Mouse (Mus musculus) MEL (cell line): ENCODE results near the gene Cfdp1. TPM values are rescaled to one million over a fixed set of nuclear protein-coding genes. Genes with fewer than 3 reads are reported as not detected.

Experiments
- DNase-seq: peaks from one replicate; pipeline ENCODE4 v3.0.0; 2011; ENCODE audit warnings: low read depth, low spot score
- H3K27ac ChIP-seq: 2 replicates; pipeline ENCODE4 v1.5.1; 2012; ENCODE audit warnings: low read depth, mild to moderate bottlenecking, control low read depth, low read length, moderate library complexity; ENCODE audit not compliant: control insufficient read depth
- H3K27me3 ChIP-seq, 2 experiments: fragments of 150-350 bp in 1 of 2; sonication (generic) in 1 of 2; 2 replicates each; pipeline ENCODE4 v1.6.1; 2012; ENCODE audit warnings: low read length in 2 of 2, mild to moderate bottlenecking in 2 of 2, improper control_type of control experiment in 1 of 2, moderate library complexity in 1 of 2; ENCODE audit not compliant: insufficient read depth in 2 of 2, control insufficient read depth in 1 of 2
- H3K36me3 ChIP-seq, 2 experiments: 2 replicates each; pipeline ENCODE4 v1.6.1; 2012 to 2014; ENCODE audit warnings: low read length in 2 of 2, improper control_type of control experiment in 1 of 2, inconsistent platforms in 1 of 2, mild to moderate bottlenecking in 1 of 2; ENCODE audit not compliant: insufficient read depth in 2 of 2, control insufficient read depth in 1 of 2
- H3K4me1 ChIP-seq, 2 experiments: fragments of 150-350 bp in 1 of 2; sonication (generic) in 1 of 2; 2 replicates each; pipeline ENCODE4 v1.6.1; 2012; ENCODE audit warnings: low read length in 2 of 2, improper control_type of control experiment in 1 of 2, mild to moderate bottlenecking in 1 of 2; ENCODE audit not compliant: insufficient read depth in 2 of 2, control insufficient read depth in 1 of 2
- H3K4me3 ChIP-seq, 2 experiments: fragments of 150-350 bp in 1 of 2; sonication (generic) in 1 of 2; 2 replicates each; pipeline ENCODE4 v1.5.1; 2012; ENCODE audit warnings: low read depth in 2 of 2, low read length in 2 of 2, mild to moderate bottlenecking in 2 of 2, moderate library complexity in 2 of 2, control low read depth in 1 of 2, improper control_type of control experiment in 1 of 2; ENCODE audit not compliant: control insufficient read depth in 1 of 2, insufficient read depth in 1 of 2
- H3K79me2 ChIP-seq: 2 replicates; pipeline ENCODE4 v1.6.1; 2012; ENCODE audit warnings: mild to moderate bottlenecking, low read length, moderate library complexity; ENCODE audit not compliant: control insufficient read depth, poor library complexity, insufficient read depth
- H3K9ac ChIP-seq: 2 replicates; pipeline ENCODE4 v1.6.1; 2012; ENCODE audit warnings: low read depth, mild to moderate bottlenecking, control low read depth, low read length, moderate library complexity; ENCODE audit not compliant: control insufficient read depth, poor library complexity, severe bottlenecking
- H3K9me3 ChIP-seq: fragments of 150-350 bp; sonication (generic); replicated peaks from 2 replicates; pipeline ENCODE4 v1.6.1; 2012; ENCODE audit warnings: mild to moderate bottlenecking, low read length, improper control_type of control experiment, moderate library complexity; ENCODE audit not compliant: insufficient read depth
- CHD2 ChIP-seq: IDR thresholded peaks from 2 replicates; pipeline ENCODE4 v1.6.1; 2011; ENCODE audit warnings: low read length, improper control_type of control experiment
- CTCF ChIP-seq, 3 experiments: IDR thresholded peaks in 2 of 3; conservative IDR thresholded peaks in 1 of 3; 2 replicates each; pipeline ENCODE4 v1.5.1; 2011 to 2012; ENCODE audit warnings: low read length in 3 of 3, low read depth in 2 of 3, mild to moderate bottlenecking in 2 of 3, improper control_type of control experiment in 1 of 3, inconsistent platforms in 1 of 3, mixed read lengths in 1 of 3, moderate library complexity in 1 of 3; ENCODE audit not compliant: control insufficient read depth in 1 of 3, insufficient read depth in 1 of 3, poor library complexity in 1 of 3, severe bottlenecking in 1 of 3
- ETS1 ChIP-seq: IDR thresholded peaks from 2 replicates; pipeline ENCODE4 v1.6.1; 2012; ENCODE audit warnings: low read depth, mild to moderate bottlenecking, inconsistent platforms, low read length, improper control_type of control experiment, moderate library complexity
- KAT2A ChIP-seq: conservative IDR thresholded peaks from 2 replicates; pipeline ENCODE4 v1.6.1; 2012; ENCODE audit warnings: low read depth, low read length, improper control_type of control experiment, inconsistent platforms
- MAZ ChIP-seq: IDR thresholded peaks from 2 replicates; pipeline ENCODE4 v1.6.1; 2012; ENCODE audit warnings: low read depth, mild to moderate bottlenecking, inconsistent platforms, low read length, improper control_type of control experiment
- MEF2A ChIP-seq: IDR thresholded peaks from 2 replicates; pipeline ENCODE4 v1.6.1; 2014; ENCODE audit warnings: low read depth, mild to moderate bottlenecking, inconsistent platforms, low read length, improper control_type of control experiment; ENCODE audit not compliant: poor library complexity, insufficient replicate concordance, severe bottlenecking; ENCODE audit errors: extremely low read depth
- MYB ChIP-seq: IDR thresholded peaks from 2 replicates; pipeline ENCODE4 v1.6.1; 2011; ENCODE audit warnings: mild to moderate bottlenecking, low read depth, low read length, improper control_type of control experiment
- POLR2A ChIP-seq, 2 experiments: IDR thresholded peaks; 2 replicates each; pipeline ENCODE4 v1.6.1; 2011 to 2012; ENCODE audit warnings: low read length in 2 of 2, mild to moderate bottlenecking in 2 of 2, control low read depth in 1 of 2, improper control_type of control experiment in 1 of 2, low read depth in 1 of 2, moderate library complexity in 1 of 2; ENCODE audit not compliant: control insufficient read depth in 1 of 2, insufficient read depth in 1 of 2, poor library complexity in 1 of 2
- POLR2AphosphoS5 ChIP-seq: IDR thresholded peaks from 2 replicates; pipeline ENCODE4 v1.6.1; 2012; ENCODE audit warnings: low read depth, borderline replicate concordance, mild to moderate bottlenecking, inconsistent platforms, low read length, moderate library complexity, mixed read lengths
- SMC3 ChIP-seq: IDR thresholded peaks from 2 replicates; pipeline ENCODE4 v1.6.1; 2011; ENCODE audit warnings: low read depth, low read length, improper control_type of control experiment
- TCF12 ChIP-seq: IDR thresholded peaks from 2 replicates; pipeline ENCODE4 v1.6.1; 2014; ENCODE audit warnings: low read depth, mild to moderate bottlenecking, inconsistent platforms, low read length, improper control_type of control experiment, moderate library complexity
- polyA plus RNA-seq, 2 experiments: library from polyadenylated mRNA; stranded (reverse) in 1 of 2; unstranded in 1 of 2; fragments of >175 nt in 1 of 2; fragments of >200 nt in 1 of 2; gene quantifications; 2 replicates each; pipeline versions ENCODE4 v1.2.1 to v1.2.4; 2012; ENCODE audit warnings: low replicate concordance in 2 of 2, low read depth in 1 of 2; ENCODE audit not compliant: insufficient read length in 2 of 2, insufficient read depth in 1 of 2, missing spikeins in 1 of 2
- total RNA-seq: library from RNA; depleted of rRNA; stranded (reverse); fragments of 300-350 nt; gene quantifications from 2 replicates; pipeline ENCODE4 v1.2.3, GENCODE M21; 2012

Gene Cfdp1
- total and polyA plus RNA-seq, 3 experiments = 185 to 214 TPM; not detected in 1

DNA sequence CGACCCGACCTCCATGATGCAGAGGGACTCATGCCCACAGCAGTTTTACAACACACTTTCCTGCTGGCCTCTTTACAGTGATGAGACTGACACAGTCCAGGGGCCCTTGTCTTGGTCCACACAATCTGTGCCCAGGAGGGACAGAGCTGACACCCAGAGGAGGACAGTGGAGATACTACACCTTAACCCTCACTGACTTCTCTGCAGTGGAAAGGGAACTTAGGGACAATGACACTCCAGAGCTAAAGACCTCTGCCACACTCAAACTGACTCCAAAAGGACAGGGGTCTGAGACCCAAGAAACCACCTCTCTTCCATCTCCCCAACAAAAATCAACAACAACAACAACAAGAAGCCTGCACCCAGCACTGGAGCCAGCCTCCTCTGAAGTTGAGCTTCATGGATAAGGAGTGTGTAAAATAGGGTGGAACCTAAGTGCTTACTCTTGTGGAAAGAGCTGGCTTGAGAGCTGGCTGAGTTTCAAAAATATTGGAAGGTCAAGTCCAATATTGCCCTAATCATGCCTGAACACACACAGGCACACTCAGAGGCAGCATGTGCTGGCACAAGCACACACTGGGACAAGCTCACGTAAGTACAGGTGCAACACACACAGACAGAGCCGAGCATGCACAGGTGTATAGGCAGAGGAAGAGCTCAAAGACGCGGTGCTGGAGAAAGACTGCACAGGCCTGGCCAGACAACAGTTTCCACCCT is 119.7 kb downstream of the Cfdp1 start:
- H3K9me3 ChIP-seq = no peaks in the 10 kb centered on the region
- H3K4me1 ChIP-seq = peaks cover 2 to 4% of the 10 kb centered on the region in 2 experiments; a peak in 1 of 4 replicates
- no peaks in the 10 kb centered on the region for H3K36me3 ChIP-seq
- H3K9ac ChIP-seq = no peak overlapping the region
- no peak overlapping the region for H3K27ac ChIP-seq
- H3K4me3 ChIP-seq = no peak overlapping the region
- TF ChIP-seq KAT2A (no peak), POLR2A (IDR thresholded peaks at IDR 0.05; ENCODE audit: control insufficient read depth in 1 of 2, insufficient read depth in 1 of 2, low read depth in 1 of 2, low read length in 2 of 2, poor library complexity in 1 of 2) (no peak), MEF2A (no peak)
- TF ChIP-seq, all 39 proteins: peak for 0
- DNase-seq = no peak
- no peaks in the 10 kb centered on the region for H3K79me2 ChIP-seq
- no peaks in the 10 kb centered on the region for H3K27me3 ChIP-seq

DNA sequence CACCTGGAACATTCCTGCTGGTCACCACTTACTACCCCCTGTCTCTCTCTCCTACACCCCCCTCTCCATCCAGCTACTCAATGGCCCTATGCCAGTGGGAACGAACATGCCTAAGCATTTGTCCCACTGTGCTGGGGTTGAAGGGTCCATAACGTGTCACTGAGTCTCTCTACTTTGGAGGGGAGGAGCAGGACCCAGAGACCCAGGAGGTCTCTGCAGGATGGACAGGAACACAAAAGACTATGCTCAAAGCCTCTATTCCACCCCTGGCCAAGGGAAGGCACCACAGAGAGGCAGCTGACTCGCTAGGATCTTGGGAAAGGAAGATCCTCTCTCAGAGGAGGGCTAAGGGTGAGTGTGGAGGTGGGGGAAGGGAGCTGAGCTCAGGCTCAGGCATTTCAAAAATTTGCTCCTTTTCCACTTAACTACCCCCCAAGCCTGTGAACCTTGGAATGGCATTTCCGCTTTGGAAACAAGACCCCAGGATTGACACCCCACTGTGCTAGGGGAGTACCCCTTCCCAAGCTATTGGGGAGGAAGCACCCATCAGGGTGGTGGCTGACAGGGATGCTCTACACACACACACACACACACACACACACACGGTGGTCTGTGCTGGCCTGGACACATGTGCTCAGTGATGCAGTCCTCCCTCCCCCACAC is 120.4 kb downstream of the Cfdp1 start:
- no peak overlapping the region for H3K27ac ChIP-seq
- H3K9ac ChIP-seq = no peak overlapping the region
- H3K4me3 ChIP-seq = no peak overlapping the region
- H3K4me1 ChIP-seq = peaks cover 2 to 4% of the 10 kb centered on the region in 2 experiments; a peak in 1 of 4 replicates
- no peaks in the 10 kb centered on the region for H3K27me3 ChIP-seq
- no peak for DNase-seq
- TF ChIP-seq TCF12 = no peak
- TF ChIP-seq MYB = no peak
- TF ChIP-seq POLR2AphosphoS5 = peak; percentile 35; the same call in 1 of the 2 replicates
- no peak for TF ChIP-seq CTCF (IDR thresholded peaks at IDR 0.05 in 2 of 3, conservative IDR thresholded peaks at IDR 0.05 in 1 of 3; ENCODE audit: control insufficient read depth in 1 of 3, insufficient read depth in 1 of 3, low read depth in 2 of 3, low read length in 3 of 3, poor library complexity in 1 of 3, severe bottlenecking in 1 of 3)
- TF ChIP-seq CHD2 = no peak
- TF ChIP-seq ETS1 = no peak
- TF ChIP-seq, all 39 proteins: peak for 1
- Histone ChIP-seq H3K36me3 (no peaks in the 10 kb centered on the region), H3K9me3 (no peaks in the 10 kb centered on the region), H3K79me2 (no peaks in the 10 kb centered on the region)

GRCm38 (mm10) chr8:111732406-111733085 is 121.5 kb downstream of the Cfdp1 start:
- H3K9me3 ChIP-seq = no peaks in the 10 kb centered on the region
- peak overlapping the region; percentile 51 for H3K9ac ChIP-seq
- H3K4me3 ChIP-seq = peak overlapping the region; percentile 56 to 85
- TF ChIP-seq MAZ (0 out of 2 replicates have a peak, but pooled peaks have one; percentile 1), KAT2A (no peak), SMC3 (no peak)
- no peaks in the 10 kb centered on the region for H3K79me2 ChIP-seq
- no peaks in the 10 kb centered on the region for H3K36me3 ChIP-seq
- H3K4me1 ChIP-seq = peaks cover 2 to 4% of the 10 kb centered on the region in 2 experiments; a peak in 1 of 4 replicates
- DNase-seq = no peak
- no peaks in the 10 kb centered on the region for H3K27me3 ChIP-seq
- H3K27ac ChIP-seq = no peak overlapping the region
